Mouse (Mus musculus) Patski (cell line): Measurements from ENCODE around the gene Klhl24. TPM values are rescaled to one million over a fixed set of nuclear protein-coding genes. Genes with fewer than 3 reads are reported as not detected.
A peak's percentile ranks its signal among the peaks of the same experiment; 100 is the strongest.
"Not testable (repeated sequence)": the region's sequence is repeated elsewhere in the genome, so short reads cannot be mapped to it uniquely, and the experiment has no call there.

Experiments used
- ATAC-seq: fragments of 100-300 bp; one replicate; pipeline ENCODE4 v1.8.0; 2021
- CTCF ChIA-PET: fragments of 350-600 bp; sonication (Branson Sonifier 250); formaldehyde crosslinking; loops from one replicate; lab custom pipeline; 2022; ENCODE audit warnings: inconsistent platforms; lab: Charles Lee
- POLR2A ChIA-PET: fragments of 350-600 bp; sonication (Branson Sonifier 250); formaldehyde crosslinking; loops from one replicate; lab custom pipeline; 2022; ENCODE audit warnings: antibody characterized with exemption, inconsistent platforms; lab: Charles Lee
- DNase-seq: peaks from one replicate; pipeline ENCODE4 v3.0.0-alpha.2; 2011; ENCODE audit warnings: low read depth, low spot score
- H3K27me3 ChIP-seq: fragments of 371-371 bp; one replicate; pipeline ENCODE4 v1.5.1; 2021
- CTCF ChIP-seq: fragments of 100-300 bp; IDR thresholded peaks from one replicate; pipeline ENCODE4 v1.5.1; 2021
- in situ Hi-C: fragments of 300-500 bp; cut with MboI; formaldehyde crosslinking; loops from 3 replicates; pipeline ENCODE4 v1.11.1; 2018; ENCODE audit warnings: low pct_unique_long_range_greater_than_20kb, mixed read lengths
- polyA plus RNA-seq: library from polyadenylated mRNA; unstranded; gene quantifications from one replicate; pipeline ENCODE4 v1.2.3, GENCODE M21; 2021

The Klhl24 gene
- polyA plus RNA-seq, 1 experiment from 2014 or later: 58.2 TPM

GRCm38 (mm10) chr16:20095966-20096365 is 1.4 kb upstream of the Klhl24 start:
- peak; percentile 57 for TF ChIP-seq CTCF
- in situ Hi-C loops: loop anchor here (10.0 to 25.0 kb wide), 2 partner anchors 181 to 359 kb away; no protein-coding TSS in a partner anchor
- no peak for ATAC-seq
- DNase-seq: no peak
- ChIA-PET POLR2A (no interaction called here), CTCF (interaction anchor here (1.2 to 1.5 kb wide), 3 partner anchors 9 to 21 kb away, joined by 3 read pairs; no protein-coding TSS in a partner anchor)
- H3K27me3 ChIP-seq: no peaks in the 10 kb centered on the region

- in situ Hi-C loops: loop anchor here (10.0 to 25.0 kb wide), 2 partner anchors 183 to 361 kb away; no protein-coding TSS in a partner anchor
- TF ChIP-seq CTCF: no peak
- CTCF ChIA-PET: interaction anchor here (1.5 kb wide), 1 partner anchor 23 kb away, joined by 3 read pairs; no protein-coding TSS in a partner anchor
- H3K27me3 ChIP-seq: no peaks in the 10 kb centered on the region
- peak; percentile 98 for ATAC-seq
- POLR2A ChIA-PET: no interaction called here
- peak; percentile 64 for DNase-seq
Observed at GRCm38 (mm10) chr16:20097711-20098374, 501 bp downstream of the Klhl24 start.

- H3K27me3 ChIP-seq: no peaks in the 10 kb centered on the region
- DNase-seq (no peak), ATAC-seq (no peak)
- CTCF ChIA-PET: no interaction called here
- POLR2A ChIA-PET: interaction anchor here (0.8 kb wide), 1 partner anchor 19 kb away, joined by 3 read pairs; no protein-coding TSS in a partner anchor
- TF ChIP-seq CTCF: no peak
- in situ Hi-C loops: loop anchor here (10.0 to 25.0 kb wide), 2 partner anchors 184 to 361 kb away; no protein-coding TSS in a partner anchor
Observed at GRCm38 (mm10) chr16:20098375-20098727, 1.0 kb downstream of the Klhl24 start.

GRCm38 (mm10) chr16:20098866-20099629 is 1.7 kb downstream of the Klhl24 start:
- in situ Hi-C loops: loop anchor here (10.0 to 25.0 kb wide), 2 partner anchors 184 to 362 kb away; no protein-coding TSS in a partner anchor
- no peak for ATAC-seq
- TF ChIP-seq CTCF: peak; percentile 44
- no peaks in the 10 kb centered on the region for H3K27me3 ChIP-seq
- DNase-seq: no peak
- POLR2A ChIA-PET: interaction anchor here (0.8 kb wide), 1 partner anchor 18 kb away, joined by 3 read pairs; no protein-coding TSS in a partner anchor
- CTCF ChIA-PET: interaction anchor here (0.7 kb wide), 1 partner anchor 10 kb away, joined by 3 read pairs; no protein-coding TSS in a partner anchor

GRCm38 (mm10) chr16:20106996-20107395 is 9.7 kb downstream of the Klhl24 start:
- H3K27me3 ChIP-seq: no peaks in the 10 kb centered on the region
- POLR2A ChIA-PET: no interaction called here
- CTCF ChIA-PET: interaction anchor here (1.0 kb wide), 1 partner anchor 10 kb away, joined by 4 read pairs; no protein-coding TSS in a partner anchor
- ATAC-seq (no peak), DNase-seq (no peak)
- in situ Hi-C loops: no loop called here
- no peak for TF ChIP-seq CTCF

GRCm38 (mm10) chr16:20108961-20109360 is 11.6 kb downstream of the Klhl24 start:
- ATAC-seq: no peak
- no peak for DNase-seq
- ChIA-PET POLR2A (no interaction called here), CTCF (no interaction called here)
- TF ChIP-seq CTCF: peak; percentile 43
- no peaks in the 10 kb centered on the region for H3K27me3 ChIP-seq
- in situ Hi-C loops: no loop called here

GRCm38 (mm10) chr16:20112649-20113048 is 15.3 kb downstream of the Klhl24 start:
- ChIA-PET CTCF (interaction anchor here (0.7 kb wide), 1 partner anchor 12 kb away, joined by 3 read pairs; no protein-coding TSS in a partner anchor), POLR2A (no interaction called here)
- in situ Hi-C loops: no loop called here
- DNase-seq (no peak), ATAC-seq (no peak)
- no peak for TF ChIP-seq CTCF
- H3K27me3 ChIP-seq: no peaks in the 10 kb centered on the region

GRCm38 (mm10) chr16:20116069-20116468 is 18.7 kb downstream of the Klhl24 start:
- H3K27me3 ChIP-seq: no peaks in the 10 kb centered on the region
- TF ChIP-seq CTCF: no peak
- CTCF ChIA-PET: interaction anchor here (0.8 kb wide), 1 partner anchor 47 kb away, joined by 3 read pairs; no protein-coding TSS in a partner anchor
- in situ Hi-C loops: no loop called here
- ATAC-seq: no peak
- POLR2A ChIA-PET: interaction anchor here (0.9 kb wide), 1 partner anchor 42 kb away, joined by 4 read pairs; no protein-coding TSS in a partner anchor
- no peak for DNase-seq

- in situ Hi-C loops, DNase-seq, CTCF ChIA-PET, POLR2A ChIA-PET, H3K27me3 ChIP-seq, ATAC-seq: not testable (repeated sequence)
Observed at GRCm38 (mm10) chr16:20126319-20126883, 29.1 kb downstream of the Klhl24 start.

GRCm38 (mm10) chr16:20130397-20130796 is 33.1 kb downstream of the Klhl24 start:
- TF ChIP-seq CTCF: no peak
- in situ Hi-C loops: no loop called here
- CTCF ChIA-PET: interaction anchor here (0.8 kb wide), 1 partner anchor 16 kb away, joined by 3 read pairs; no protein-coding TSS in a partner anchor
- H3K27me3 ChIP-seq: no peaks in the 10 kb centered on the region
- POLR2A ChIA-PET: interaction anchor here (1.2 to 1.3 kb wide), 2 partner anchors 11 kb away, joined by 3 to 4 read pairs; partner anchors contain the start of gene Yeats2
- ATAC-seq (no peak), DNase-seq (no peak)
